Comparison of ENCODE assay signal across 8 mouse cellular contexts in genomic region chr4:32950356-32951034, GRCm38 (mm10). TPM values are rescaled to one million over a fixed set of nuclear protein-coding genes. Genes with fewer than 3 reads are reported as not detected.
DNase-seq lines count a peak whose midpoint lies in the region; ATAC-seq lines count a peak whose summit lies in the region.

Ankrd6 (minus strand) TSS chr4:32950841.

- ATAC-seq in megakaryocyte-erythroid progenitor cell, adult 5-6 weeks (replicated peaks; ENCODE audit: low FRiP score, low TSS enrichment, poor library complexity, severe bottlenecking): peak; percentile 88

- intact Hi-C loops in left cerebral cortex, postnatal 14 days (cut with DNase I): loop anchor here (5.0 to 10.0 kb wide), 5 partner anchors 67 to 344 kb away; partner anchors contain the start of genes Lyrm2 and Pnrc1

- peak; percentile 73 to 91 for DNase-seq in adrenal gland, adult (ENCODE audit: inconsistent age in 2 of 2, low spot score in 1 of 2)
- peak; percentile 78 for DNase-seq in embryo, embryonic 10 days (ENCODE audit: low spot score)
- peak; percentile 87 for DNase-seq in gastrocnemius, postnatal 10 days
- DNase-seq in induced T-regulatory cell, adult 2 months (ENCODE audit: low read depth): peak; percentile 88
- peak; percentile 58 to 79 for DNase-seq in left cerebral cortex, postnatal 14 days (ENCODE audit: low spot score in 2 of 2)
- peak; percentile 82 for DNase-seq in right cerebral cortex, postnatal 25 days
- DNase-seq in urinary bladder, postnatal 36 days (ENCODE audit: low spot score in 2 of 2): peak; percentile 64 to 68

RNA-seq across cellular contexts. Expression of gene Ankrd6, which starts in this region (rescaled TPM):
- total RNA-seq in gastrocnemius, postnatal 10 days (2021): 1 to 10 TPM; 2.9 to 3.5 TPM
- total RNA-seq in left cerebral cortex, postnatal 14 days (2021): 10 to 100 TPM; 36.1 to 38.9 TPM
- 4.2 and 9.0 TPM in 2 replicates for total RNA-seq in megakaryocyte-erythroid progenitor cell, adult 5-6 weeks (2014; fragmentation: Nextera tagmentation)
- total RNA-seq in megakaryocyte-erythroid progenitor cell, adult 5-6 weeks (2017): 1.3 and 3.1 TPM in 2 replicates

Comparison
In these comparisons a context has a peak if more than half of its experiments do, and no peak if none do; other contexts are left out.
1. Peak in every context shown above with its lines: DNase-seq and ATAC-seq.